Mouse (Mus musculus) lung, adult 2 months (tissue): ENCODE data around the gene Prps1l1.

Experiments used
- CTCF ChIP-seq: fragments of 200-500 bp; IDR thresholded peaks from 2 replicates; pipeline ENCODE4 v1.5.1; 2011; ENCODE audit warnings: mild to moderate bottlenecking, low read length, control low read depth; ENCODE audit not compliant: insufficient read depth
- POLR2A ChIP-seq: fragments of 200-500 bp; IDR thresholded peaks from 2 replicates; pipeline ENCODE4 v1.6.1; 2011; ENCODE audit warnings: low read depth, mild to moderate bottlenecking, control low read depth, low read length, borderline replicate concordance; ENCODE audit errors: extremely low read depth

DNA sequence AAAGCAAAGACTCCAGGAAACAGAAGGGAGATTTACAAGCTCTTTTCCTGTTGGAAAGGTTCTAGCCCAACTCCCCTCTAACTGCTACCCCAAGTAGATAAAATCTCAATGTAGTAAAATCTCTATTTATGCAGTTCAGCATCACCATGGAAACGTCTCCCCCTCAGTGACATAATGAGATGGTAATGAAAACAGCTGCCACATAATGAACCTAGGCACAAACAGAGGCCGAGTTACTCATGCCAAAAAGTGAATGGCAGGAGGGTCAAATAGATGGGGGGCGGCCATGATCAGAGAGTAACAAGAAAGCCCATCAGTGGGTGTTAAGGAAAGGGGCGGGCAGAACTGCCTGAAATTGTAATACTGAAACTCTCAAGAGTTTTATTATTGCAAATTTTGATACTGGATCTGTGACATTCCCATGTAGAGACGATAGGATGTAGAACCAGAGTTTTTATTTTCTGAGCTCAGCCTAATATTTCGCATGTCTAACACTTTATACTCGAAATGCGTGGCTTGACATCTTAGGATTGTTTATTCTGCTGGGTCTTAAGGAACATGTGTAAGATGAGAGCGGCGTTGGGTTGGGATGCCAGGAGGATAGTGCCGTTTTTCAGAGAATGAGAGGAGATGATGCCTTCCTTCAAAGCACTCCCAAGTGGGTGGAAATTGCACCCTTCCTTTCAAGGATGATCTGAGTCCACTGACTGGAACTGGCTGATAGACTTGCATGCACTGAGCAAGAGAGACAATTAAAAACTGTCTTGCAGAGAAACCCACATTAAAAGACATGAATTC is 24.0 kb downstream of the Prps1l1 start:
- TF ChIP-seq POLR2A, result no peak
- TF ChIP-seq CTCF, result no peak
